Mouse (Mus musculus) megakaryocyte, adult 5-6 weeks (primary cell): ENCODE measurements around the gene Ttc27. TPM values are rescaled to one million over a fixed set of nuclear protein-coding genes. Genes with fewer than 3 reads are reported as not detected.

Source experiments
- ATAC-seq: 2 replicates; pipeline ENCODE4 v1.8.0; 2016; ENCODE audit warnings: mild to moderate bottlenecking, inconsistent platforms; ENCODE audit not compliant: poor library complexity, severe bottlenecking
- total RNA-seq, 2 experiments: library from RNA; stranded (forward) in 1 of 2; stranded (reverse) in 1 of 2; fragments of 153-499, 151-499 nt in 1 of 2; fragments of 221-1000, 200-1000 nt in 1 of 2; gene quantifications; 2 replicates each; pipeline versions ENCODE4 v1.2.3 to v1.2.4; 2015 to 2017

Gene Ttc27
- total RNA-seq, 2 experiments from 2014 or later, result 13.7 to 14.0 TPM

- peak; percentile 72 for ATAC-seq
Measured at GRCm38 (mm10) chr17:74872567-74872966, 155.0 kb downstream of the Ttc27 start.

GRCm38 (mm10) chr17:74873756-74874155 lies 156.2 kb downstream of the Ttc27 start:
- no peak for ATAC-seq

- no peak for ATAC-seq
Measured at GRCm38 (mm10) chr17:74875740-74876139, 158.2 kb downstream of the Ttc27 start.

GRCm38 (mm10) chr17:74876954-74877353 lies 159.4 kb downstream of the Ttc27 start:
- no peak for ATAC-seq

- ATAC-seq, result no peak
Measured at GRCm38 (mm10) chr17:74879768-74880167, 162.2 kb downstream of the Ttc27 start.

- no peak for ATAC-seq
Measured at GRCm38 (mm10) chr17:74887039-74887438, 169.5 kb downstream of the Ttc27 start.

DNA sequence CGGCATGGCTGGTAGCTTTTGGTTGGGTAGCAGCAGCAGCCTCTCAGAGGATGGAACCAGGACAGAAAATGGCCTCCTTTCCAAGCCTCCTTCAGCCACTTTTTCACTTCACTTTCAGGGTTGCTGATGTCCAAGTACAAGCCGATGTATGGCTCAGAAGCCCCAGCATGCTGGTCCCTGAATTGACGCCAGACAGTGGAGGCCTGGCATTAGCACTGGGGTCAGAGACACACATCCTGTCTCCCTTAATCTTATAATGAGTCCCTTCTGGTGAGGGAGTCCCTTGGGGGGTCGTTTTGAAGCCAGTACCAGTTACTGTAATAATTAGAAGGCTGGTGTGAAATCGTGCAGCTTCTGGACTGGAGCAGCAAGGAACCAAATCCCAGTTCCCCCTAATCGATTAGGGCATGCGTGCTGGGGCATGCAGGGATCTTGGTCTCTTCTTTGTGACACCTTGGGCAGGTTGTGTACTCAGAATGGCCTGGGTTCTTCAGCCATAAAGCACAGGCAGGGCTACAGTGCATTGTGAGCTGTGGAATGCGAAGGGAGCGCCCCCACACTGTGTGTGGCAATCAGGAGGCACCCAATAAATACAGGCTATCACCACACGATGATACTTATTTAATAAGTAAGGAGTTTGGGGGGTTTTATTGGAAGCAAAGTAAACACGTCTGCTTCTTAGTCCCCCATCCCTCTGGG lies 171.5 kb downstream of the Ttc27 start:
- no peak for ATAC-seq

- ATAC-seq, result no peak
Measured at GRCm38 (mm10) chr17:74889535-74890117, 172.1 kb downstream of the Ttc27 start.

GRCm38 (mm10) chr17:74902453-74902852 lies 184.9 kb downstream of the Ttc27 start:
- ATAC-seq, result no peak

DNA sequence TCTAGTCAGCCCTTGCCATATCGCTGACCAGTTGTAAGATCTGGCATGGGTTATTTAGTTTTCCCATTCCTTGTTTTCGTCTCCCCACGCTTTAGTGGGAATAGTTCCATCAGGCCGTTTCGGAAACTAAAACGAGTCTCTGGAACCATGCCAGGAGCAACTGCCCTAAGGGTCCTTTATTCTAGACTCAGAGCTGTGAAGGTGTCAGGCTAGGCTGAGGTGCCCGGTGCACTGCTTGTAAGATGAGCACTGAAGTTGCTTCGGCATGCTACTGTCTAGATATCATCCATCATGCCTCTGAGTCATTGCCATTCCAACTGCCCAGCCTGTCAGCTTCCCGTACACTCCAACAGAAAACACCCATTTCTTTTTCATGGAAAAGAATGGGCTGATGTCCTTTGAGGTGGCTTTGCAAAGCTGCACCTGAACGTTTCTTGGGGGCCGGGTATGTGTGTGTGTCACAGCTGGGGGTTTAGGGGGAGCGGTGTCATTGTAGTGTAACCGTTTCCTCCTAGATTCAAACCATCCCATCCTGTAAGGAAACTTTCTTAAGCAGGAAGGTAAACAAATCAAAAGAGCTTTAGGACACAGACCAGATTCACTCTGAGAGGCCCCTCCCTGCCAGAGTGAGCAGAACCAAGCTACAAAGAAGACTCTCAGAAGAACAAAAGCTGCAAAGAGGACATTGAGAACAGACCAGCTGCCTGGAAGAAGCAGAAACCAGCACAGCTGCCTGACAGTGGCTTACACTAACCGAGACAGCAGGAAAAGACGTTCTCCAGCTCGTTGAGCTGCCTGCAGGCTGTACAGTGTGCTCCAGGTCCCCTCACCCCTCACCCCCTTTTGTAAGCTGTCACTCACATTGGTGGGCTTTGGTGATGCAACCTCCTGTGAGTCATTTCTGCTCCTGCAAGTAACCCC lies 186.1 kb downstream of the Ttc27 start:
- no peak for ATAC-seq

DNA sequence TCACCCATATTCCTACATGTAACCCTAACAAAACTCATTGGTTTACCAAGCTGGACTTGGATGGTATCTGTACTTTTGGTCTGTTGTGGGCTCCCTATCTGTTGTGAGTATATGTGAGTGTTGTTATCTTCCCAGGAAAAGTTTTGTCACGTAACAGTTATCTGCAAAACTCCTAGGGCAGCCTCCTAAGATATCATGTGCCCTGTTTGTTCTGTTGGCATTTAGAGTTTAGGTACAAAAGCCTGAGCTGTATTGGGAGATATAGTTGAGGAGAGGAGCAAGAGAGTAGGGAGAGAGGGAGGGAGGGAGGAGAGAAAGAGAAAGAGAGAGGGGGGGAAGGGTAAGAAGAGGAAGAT lies 186.8 kb downstream of the Ttc27 start:
- ATAC-seq, result no peak

DNA sequence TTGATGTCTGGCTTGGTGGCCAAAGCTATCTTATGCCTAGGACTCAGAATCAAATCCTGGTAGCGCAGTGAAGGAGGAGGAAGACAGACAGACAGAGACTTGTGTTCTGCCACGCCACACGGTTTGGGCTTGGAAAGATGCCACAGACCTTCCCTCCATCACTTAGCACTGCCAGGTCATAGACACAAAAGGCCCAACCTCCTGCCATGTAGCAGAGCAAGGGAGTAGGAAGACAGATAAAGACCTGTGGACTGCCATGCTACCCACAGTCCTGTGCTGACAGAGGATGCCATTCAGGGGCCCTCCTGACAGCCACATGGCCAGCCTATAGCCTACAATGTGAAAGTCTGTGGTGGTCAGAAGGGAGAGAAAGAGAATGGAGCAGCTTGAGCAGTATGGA lies 187.4 kb downstream of the Ttc27 start:
- ATAC-seq, result no peak

DNA sequence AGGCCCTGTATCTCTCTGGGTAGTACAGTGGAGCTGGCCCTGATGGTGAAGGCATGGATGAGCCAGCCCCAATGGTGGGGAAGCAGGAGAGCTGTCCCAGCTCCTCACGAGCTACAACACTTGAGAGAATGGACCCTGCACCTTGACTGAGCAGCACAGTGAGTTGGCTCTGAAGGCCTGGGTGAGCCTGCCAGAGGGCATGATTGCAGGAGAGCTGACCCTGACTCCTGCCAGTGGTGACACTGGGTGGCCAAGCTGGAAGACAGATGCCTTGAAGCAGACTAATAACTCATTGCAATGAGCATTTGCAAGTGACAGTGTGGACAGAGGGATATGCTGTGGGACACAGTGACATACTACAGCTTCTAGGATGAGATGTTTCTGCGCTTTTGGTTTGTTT lies 195.5 kb downstream of the Ttc27 start:
- ATAC-seq, result no peak

Other genes starting within 250 kb of the Ttc27 start
- 61.3 and 82.9 TPM in 2 replicates for gene Yipf4, start 228.2 kb upstream of the Ttc27 start, total RNA-seq (2015)
- 60.1 and 62.7 TPM in 2 replicates for gene Yipf4, start 228.2 kb upstream of the Ttc27 start, total RNA-seq (2017)
- 129 and 144 TPM in 2 replicates for gene Birc6, start 189.4 kb upstream of the Ttc27 start, total RNA-seq (2015)
- gene Birc6, start 189.4 kb upstream of the Ttc27 start, total RNA-seq (2017), result 124 and 159 TPM in 2 replicates